Mouse (Mus musculus): ENCODE data around the gene Idh3a.
A peak's percentile ranks its signal among the peaks of the same experiment; 100 is the strongest.

The Idh3a gene

GRCm38 (mm10) chr9:54586199-54587061 lies at the start of gene Idh3a:
Idh3a (plus strand) TSS chr9:54586334.
- DNase-seq (ENCODE audit: extremely low read depth, low read depth) = peak; percentile 85

- no peak for DNase-seq (ENCODE audit: extremely low read depth, low read depth)
Measured at GRCm38 (mm10) chr9:54537030-54537429, 49.1 kb upstream of the Idh3a start.

- no peak for DNase-seq (ENCODE audit: extremely low read depth, low read depth)
Measured at GRCm38 (mm10) chr9:54537480-54537879, 48.7 kb upstream of the Idh3a start.

GRCm38 (mm10) chr9:54538244-54538643 lies 47.9 kb upstream of the Idh3a start:
- DNase-seq (ENCODE audit: extremely low read depth, low read depth) = no peak

GRCm38 (mm10) chr9:54538684-54539083 lies 47.5 kb upstream of the Idh3a start, which contains the start of gene Sh2d7:
Sh2d7 (plus strand) TSS chr9:54538984.
- DNase-seq (ENCODE audit: extremely low read depth, low read depth) = no peak

- no peak for DNase-seq (ENCODE audit: extremely low read depth, low read depth)
Measured at GRCm38 (mm10) chr9:54540801-54541200, 45.3 kb upstream of the Idh3a start.

- no peak for DNase-seq (ENCODE audit: extremely low read depth, low read depth)
Measured at GRCm38 (mm10) chr9:54544212-54544953, 41.8 kb upstream of the Idh3a start.

- no peak for DNase-seq (ENCODE audit: extremely low read depth, low read depth)
Measured at GRCm38 (mm10) chr9:54544954-54545315, 41.2 kb upstream of the Idh3a start.

GRCm38 (mm10) chr9:54547536-54547935 lies 38.6 kb upstream of the Idh3a start:
- DNase-seq (ENCODE audit: extremely low read depth, low read depth) = peak; percentile 46

GRCm38 (mm10) chr9:54549433-54549832 lies 36.7 kb upstream of the Idh3a start:
- no peak for DNase-seq (ENCODE audit: extremely low read depth, low read depth)

- no peak for DNase-seq (ENCODE audit: extremely low read depth, low read depth)
Measured at GRCm38 (mm10) chr9:54552409-54552808, 33.7 kb upstream of the Idh3a start.

- no peak for DNase-seq (ENCODE audit: extremely low read depth, low read depth)
Measured at GRCm38 (mm10) chr9:54555044-54555443, 31.1 kb upstream of the Idh3a start.

- no peak for DNase-seq (ENCODE audit: extremely low read depth, low read depth)
Measured at GRCm38 (mm10) chr9:54558731-54559130, 27.4 kb upstream of the Idh3a start.

GRCm38 (mm10) chr9:54559771-54560471 lies 26.2 kb upstream of the Idh3a start, which contains the start of gene Cib2:
Cib2 (minus strand) TSS chr9:54560218.
- DNase-seq (ENCODE audit: extremely low read depth, low read depth) = no peak

- no peak for DNase-seq (ENCODE audit: extremely low read depth, low read depth)
Measured at GRCm38 (mm10) chr9:54560831-54561601, 25.1 kb upstream of the Idh3a start.

- DNase-seq (ENCODE audit: extremely low read depth, low read depth) = no peak
Measured at GRCm38 (mm10) chr9:54566958-54567357, 19.2 kb upstream of the Idh3a start.

- no peak for DNase-seq (ENCODE audit: extremely low read depth, low read depth)
Measured at GRCm38 (mm10) chr9:54568732-54569131, 17.4 kb upstream of the Idh3a start.

GRCm38 (mm10) chr9:54571130-54571839 lies 14.8 kb upstream of the Idh3a start:
- DNase-seq (ENCODE audit: extremely low read depth, low read depth) = no peak

- peak; percentile 65 for DNase-seq (ENCODE audit: extremely low read depth, low read depth)
Measured at GRCm38 (mm10) chr9:54583712-54584111, 2.4 kb upstream of the Idh3a start.

- peak; percentile 40 for DNase-seq (ENCODE audit: extremely low read depth, low read depth)
Measured at GRCm38 (mm10) chr9:54584127-54584526, 2.0 kb upstream of the Idh3a start.

Data from MEL-GATA-1-ER (cell line).